Mouse (Mus musculus): ENCODE measurements around the gene Gm20605.

The Gm20605 gene

GRCm38 (mm10) chr5:137628498-137629305 lies at the start of gene Gm20605, which contains the start of the genes Fbxo24 and Lrch4:
Gene Gm20605 (plus strand): TSS chr5:137629175.
Gene Fbxo24 (minus strand): TSS chr5:137629002.
Gene Lrch4 (plus strand): TSS chr5:137629121.
- DNase-seq (ENCODE audit: extremely low spot score) = peak; percentile 99

GRCm38 (mm10) chr5:137580246-137580645 lies 48.7 kb upstream of the Gm20605 start:
- DNase-seq (ENCODE audit: extremely low spot score) = no peak

GRCm38 (mm10) chr5:137582702-137583101 lies 46.3 kb upstream of the Gm20605 start:
- DNase-seq (ENCODE audit: extremely low spot score) = no peak

GRCm38 (mm10) chr5:137583670-137584169 lies 45.3 kb upstream of the Gm20605 start:
- DNase-seq (ENCODE audit: extremely low spot score) = peak; percentile 58

- DNase-seq (ENCODE audit: extremely low spot score) = no peak
Measured at GRCm38 (mm10) chr5:137584976-137585375, 44.0 kb upstream of the Gm20605 start.

GRCm38 (mm10) chr5:137590507-137590906 lies 38.5 kb upstream of the Gm20605 start:
- no peak for DNase-seq (ENCODE audit: extremely low spot score)

GRCm38 (mm10) chr5:137595921-137596320 lies 33.1 kb upstream of the Gm20605 start:
- no peak for DNase-seq (ENCODE audit: extremely low spot score)

GRCm38 (mm10) chr5:137596601-137597261 lies 32.2 kb upstream of the Gm20605 start:
- DNase-seq (ENCODE audit: extremely low spot score) = no peak

GRCm38 (mm10) chr5:137597625-137598024 lies 31.4 kb upstream of the Gm20605 start:
- no peak for DNase-seq (ENCODE audit: extremely low spot score)

GRCm38 (mm10) chr5:137598100-137598826 lies 30.7 kb upstream of the Gm20605 start:
- DNase-seq (ENCODE audit: extremely low spot score) = no peak

- DNase-seq (ENCODE audit: extremely low spot score) = no peak
Measured at GRCm38 (mm10) chr5:137599600-137599999, 29.4 kb upstream of the Gm20605 start.

- peak; percentile 59 for DNase-seq (ENCODE audit: extremely low spot score)
Measured at GRCm38 (mm10) chr5:137600281-137600618, 28.7 kb upstream of the Gm20605 start.

- peak; percentile 97 for DNase-seq (ENCODE audit: extremely low spot score)
Measured at GRCm38 (mm10) chr5:137600619-137601364, 28.2 kb upstream of the Gm20605 start, which contains the start of gene Mospd3. Gene Mospd3 (minus strand): TSS chr5:137601058.

GRCm38 (mm10) chr5:137601365-137601729 lies 27.6 kb upstream of the Gm20605 start:
- DNase-seq (ENCODE audit: extremely low spot score) = no peak

GRCm38 (mm10) chr5:137607860-137608653 lies 20.9 kb upstream of the Gm20605 start:
- no peak for DNase-seq (ENCODE audit: extremely low spot score)

- DNase-seq (ENCODE audit: extremely low spot score) = no peak
Measured at GRCm38 (mm10) chr5:137608654-137609190, 20.3 kb upstream of the Gm20605 start.

GRCm38 (mm10) chr5:137609292-137609691 lies 19.7 kb upstream of the Gm20605 start:
- no peak for DNase-seq (ENCODE audit: extremely low spot score)

GRCm38 (mm10) chr5:137610056-137610455 lies 18.9 kb upstream of the Gm20605 start:
- DNase-seq (ENCODE audit: extremely low spot score) = no peak

GRCm38 (mm10) chr5:137610548-137611244 lies 18.3 kb upstream of the Gm20605 start:
- DNase-seq (ENCODE audit: extremely low spot score) = peak; percentile 87

GRCm38 (mm10) chr5:137611245-137611602 lies 17.8 kb upstream of the Gm20605 start:
- peak; percentile 82 for DNase-seq (ENCODE audit: extremely low spot score)
